Mouse (Mus musculus) kidney, adult 2 months (tissue): Measurements from ENCODE around the gene Cfdp1.

Experiments used
- CTCF ChIP-seq: fragments of 200-500 bp; conservative IDR thresholded peaks from 2 replicates; pipeline ENCODE4 v1.5.1; 2011; ENCODE audit warnings: low read depth, mild to moderate bottlenecking, control low read depth, low read length, moderate library complexity, mixed read lengths; ENCODE audit not compliant: insufficient read depth, insufficient read length
- POLR2A ChIP-seq: fragments of 200-500 bp; IDR thresholded peaks from one replicate; pipeline ENCODE4 v1.6.1; 2011; ENCODE audit warnings: low read depth, low read length, control low read depth

- TF ChIP-seq CTCF (no peak), POLR2A (no peak)
Observed at GRCm38 (mm10) chr8:111789200-111789599, 64.9 kb downstream of the Cfdp1 start.
